Mouse (Mus musculus) kidney, postnatal 25 days (tissue): ENCODE measurements around the gene Dpp6.
A peak's percentile ranks its signal among the peaks of the same experiment; 100 is the strongest.

Experiments used
- DNase-seq, 2 experiments: peaks; one replicate each; pipeline ENCODE4 v3.0.0; 2021; ENCODE audit warnings: mixed read lengths in 2 of 2

Gene Dpp6

DNA sequence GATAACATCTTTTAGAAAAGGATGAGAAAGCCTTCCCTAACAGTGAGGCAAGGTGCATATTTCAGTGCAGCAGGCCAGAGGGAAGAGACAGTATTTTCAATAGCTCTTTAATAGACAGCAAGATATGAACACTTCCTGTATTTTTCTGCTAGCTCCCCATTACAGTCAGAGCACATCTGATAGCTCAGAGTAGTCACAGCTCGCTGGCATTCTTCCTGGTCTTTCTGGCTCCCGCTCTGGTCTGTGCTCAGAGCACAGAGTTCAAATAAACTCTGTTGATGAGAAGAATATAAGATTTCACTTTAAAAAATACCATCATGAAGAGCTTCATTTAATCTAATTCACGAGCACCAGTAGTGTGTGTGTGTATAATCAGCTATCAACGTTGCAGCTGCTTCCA is 249.8 kb downstream of the Dpp6 start:
- no peak for DNase-seq

DNA sequence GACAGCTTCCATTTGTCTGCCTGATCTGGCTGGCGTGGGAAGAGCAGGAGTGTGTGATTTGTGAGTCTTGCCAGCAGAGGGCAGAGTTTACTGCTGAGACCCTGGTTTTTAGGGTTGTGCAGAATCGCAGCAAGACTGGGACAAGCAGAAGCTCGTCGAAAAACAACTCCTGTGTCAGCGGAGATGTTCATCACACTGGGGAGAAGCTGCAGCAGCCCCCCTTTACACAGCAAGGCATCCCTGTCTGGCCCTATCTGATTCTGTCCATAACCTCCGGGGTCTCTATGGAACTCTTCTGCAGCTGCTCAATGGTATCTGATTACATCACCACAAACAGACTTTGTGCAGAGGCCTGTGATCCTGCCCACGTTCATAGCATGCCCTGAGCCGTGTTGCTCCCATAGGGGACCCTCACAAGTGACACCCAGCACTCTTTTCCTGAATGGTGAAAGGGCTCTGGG is 258.2 kb downstream of the Dpp6 start:
- peak; percentile 28 to 39 for DNase-seq

DNA sequence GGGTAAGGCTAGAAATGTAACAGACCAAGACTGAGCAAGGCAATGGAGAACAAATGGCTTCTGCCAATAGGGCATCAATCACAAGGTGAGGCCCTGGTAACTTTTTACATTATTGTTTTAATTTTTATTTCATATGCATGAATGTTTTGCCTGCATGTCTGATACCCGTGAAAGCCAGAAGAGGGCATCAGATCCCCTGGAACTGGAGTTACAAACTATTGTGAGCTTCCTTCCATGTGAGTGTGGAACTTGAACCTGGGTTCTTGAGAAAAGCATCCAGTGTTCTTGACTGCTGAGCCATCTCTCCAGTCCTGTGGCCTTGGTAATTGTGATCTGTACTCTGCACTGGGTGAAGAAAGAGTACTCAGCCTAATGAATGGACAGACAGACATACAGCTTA is 259.0 kb downstream of the Dpp6 start:
- no peak for DNase-seq

DNA sequence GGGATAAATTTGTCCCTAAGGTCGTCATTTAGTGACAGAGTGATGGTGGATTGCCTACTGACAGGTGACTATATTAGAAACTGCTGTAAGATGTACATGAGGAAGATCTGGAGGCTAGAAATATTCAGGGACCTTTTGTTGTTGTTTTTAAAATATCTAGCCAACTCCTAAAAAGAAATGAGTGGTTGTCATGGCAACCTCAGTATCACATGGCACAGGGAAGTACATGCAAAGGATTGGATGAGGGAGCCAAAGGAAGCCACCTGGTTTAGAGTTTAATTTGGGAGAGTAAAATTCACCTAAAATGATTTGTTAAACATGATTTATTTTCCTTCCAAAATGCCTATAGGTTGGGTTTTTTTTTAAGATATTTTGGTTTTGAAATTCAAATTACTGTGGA is 260.8 kb downstream of the Dpp6 start:
- DNase-seq: no peak

DNA sequence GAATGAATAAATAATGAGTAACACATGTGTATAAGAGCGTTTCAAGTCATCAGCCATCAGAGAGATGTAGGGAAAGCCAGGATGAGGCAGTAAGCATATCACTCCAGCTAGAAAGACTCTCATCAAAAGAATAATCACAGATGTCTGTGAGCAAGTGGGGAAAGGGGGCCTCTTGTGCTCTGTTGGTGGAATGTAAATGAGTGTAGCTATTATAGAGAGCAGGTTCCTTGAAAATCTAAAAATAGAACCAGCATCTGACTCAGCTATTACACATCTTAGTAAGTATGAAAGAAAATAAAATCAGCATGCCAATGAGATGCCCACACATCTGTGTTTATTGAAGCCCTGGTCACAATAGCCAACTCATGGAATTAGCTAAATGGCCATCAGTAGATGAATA is 264.3 kb downstream of the Dpp6 start:
- no peak for DNase-seq

DNA sequence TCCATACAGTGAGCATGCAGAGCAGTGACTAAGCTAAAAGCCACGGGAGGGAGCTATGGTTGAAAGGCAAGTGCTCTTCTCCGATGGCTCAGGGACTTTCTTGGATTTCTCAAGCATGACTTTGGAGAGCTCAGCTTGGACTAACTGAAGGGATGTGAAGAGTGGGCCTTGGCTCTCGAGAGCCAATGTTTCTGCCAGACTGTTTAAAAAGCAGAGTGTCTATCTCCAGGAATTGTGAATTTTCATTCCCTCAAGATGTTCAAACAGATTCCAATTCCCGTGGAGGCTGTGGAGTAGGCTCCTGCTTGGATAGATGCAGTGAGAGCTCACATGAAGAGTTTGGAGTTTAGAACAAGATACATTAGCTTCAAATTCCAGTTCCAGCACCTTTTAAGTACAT is 266.8 kb downstream of the Dpp6 start:
- no peak for DNase-seq

DNA sequence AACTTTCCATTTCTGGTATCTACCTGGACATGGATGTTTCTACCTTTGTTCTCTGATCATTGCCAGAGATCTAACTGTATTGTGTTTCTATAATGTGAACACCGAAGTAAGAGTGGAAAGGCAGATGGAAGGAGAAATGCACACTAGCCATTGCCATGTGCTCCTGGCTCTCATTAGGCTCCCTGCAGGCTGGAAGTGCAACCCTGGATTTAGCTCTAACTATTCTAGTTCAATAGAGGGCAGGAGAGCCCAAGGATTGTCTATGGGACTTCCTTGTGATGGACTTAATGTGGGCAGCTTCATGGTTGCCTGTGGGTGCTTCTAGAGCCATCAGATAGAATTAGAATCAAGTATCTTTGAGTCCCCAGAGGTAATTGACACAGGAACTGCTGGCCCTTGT is 291.2 kb downstream of the Dpp6 start:
- no peak for DNase-seq

DNA sequence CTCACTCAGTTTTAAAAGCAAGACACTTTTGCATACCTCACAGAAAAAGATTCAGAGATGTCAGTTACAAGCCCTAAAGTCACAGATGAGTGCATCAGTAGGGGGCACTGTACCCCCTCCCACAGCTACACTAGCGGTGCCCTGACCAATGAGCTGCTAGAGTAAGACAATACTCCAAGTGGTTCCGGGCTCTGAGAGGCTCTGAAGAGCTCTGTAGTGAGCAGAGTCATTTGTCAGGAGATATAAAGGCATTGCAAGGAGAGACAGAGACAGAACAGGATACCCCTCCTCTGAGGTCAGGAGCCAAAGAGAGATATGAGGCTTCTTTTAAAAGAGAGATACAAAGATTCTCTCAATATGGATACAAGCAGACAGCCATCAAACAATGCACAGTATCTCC is 305.5 kb downstream of the Dpp6 start:
- DNase-seq: no peak

DNA sequence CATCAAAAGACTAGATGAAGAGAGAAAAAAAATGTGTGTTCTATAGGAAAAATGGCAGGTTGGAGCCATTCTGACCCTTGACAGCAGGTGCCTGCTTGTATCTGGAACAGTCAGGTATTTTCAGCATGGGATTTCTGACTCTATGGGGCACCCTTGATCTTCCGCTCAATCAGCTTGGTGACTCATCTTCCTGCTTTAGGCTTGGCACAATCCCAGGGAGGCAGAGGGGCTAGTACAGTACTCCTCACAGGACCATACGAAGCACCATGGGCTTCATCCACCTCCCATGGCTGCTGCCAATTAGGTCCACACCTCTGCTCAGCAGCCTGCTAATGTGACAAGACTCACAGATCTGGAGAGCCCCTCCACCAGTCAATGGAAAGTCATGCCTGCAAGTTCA is 305.9 kb downstream of the Dpp6 start:
- no peak for DNase-seq

DNA sequence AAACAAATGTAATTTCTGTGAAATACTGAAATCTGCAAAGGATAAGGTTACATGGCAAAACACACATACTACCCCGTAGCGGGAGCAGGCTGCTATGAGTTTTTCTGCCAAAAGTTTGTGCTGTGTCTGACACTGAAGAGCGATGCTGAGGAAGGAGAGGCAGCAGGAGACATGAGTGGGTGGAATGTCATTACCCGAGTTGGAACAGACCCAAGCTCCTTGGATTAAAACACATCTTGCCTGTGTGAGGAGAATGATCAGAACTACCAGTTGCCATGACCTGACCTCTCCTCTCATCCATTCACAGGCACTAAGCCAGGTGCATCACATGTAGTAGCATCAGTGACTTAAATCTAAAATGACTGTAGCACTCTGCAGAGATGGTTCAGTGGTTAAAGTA is 309.0 kb downstream of the Dpp6 start:
- DNase-seq: no peak

DNA sequence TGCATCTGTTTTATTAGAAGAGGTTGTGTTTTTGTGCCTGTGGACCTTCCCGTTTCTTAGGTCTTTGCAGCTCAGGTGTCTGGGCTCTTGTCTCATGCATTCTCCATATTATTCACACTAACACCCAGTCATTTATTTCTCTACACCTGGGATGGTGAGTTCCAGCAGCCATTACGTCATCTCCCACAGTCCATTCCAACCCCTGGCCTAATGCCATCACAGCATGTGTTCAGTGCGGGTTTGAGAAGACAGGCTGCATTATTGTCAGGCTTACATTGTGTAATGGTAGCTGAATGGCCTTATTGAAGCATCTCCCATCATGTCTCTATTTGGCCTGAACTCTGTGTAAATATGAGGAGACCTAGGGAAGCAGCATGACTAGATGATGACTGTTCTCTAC is 316.2 kb downstream of the Dpp6 start:
- DNase-seq: no peak

DNA sequence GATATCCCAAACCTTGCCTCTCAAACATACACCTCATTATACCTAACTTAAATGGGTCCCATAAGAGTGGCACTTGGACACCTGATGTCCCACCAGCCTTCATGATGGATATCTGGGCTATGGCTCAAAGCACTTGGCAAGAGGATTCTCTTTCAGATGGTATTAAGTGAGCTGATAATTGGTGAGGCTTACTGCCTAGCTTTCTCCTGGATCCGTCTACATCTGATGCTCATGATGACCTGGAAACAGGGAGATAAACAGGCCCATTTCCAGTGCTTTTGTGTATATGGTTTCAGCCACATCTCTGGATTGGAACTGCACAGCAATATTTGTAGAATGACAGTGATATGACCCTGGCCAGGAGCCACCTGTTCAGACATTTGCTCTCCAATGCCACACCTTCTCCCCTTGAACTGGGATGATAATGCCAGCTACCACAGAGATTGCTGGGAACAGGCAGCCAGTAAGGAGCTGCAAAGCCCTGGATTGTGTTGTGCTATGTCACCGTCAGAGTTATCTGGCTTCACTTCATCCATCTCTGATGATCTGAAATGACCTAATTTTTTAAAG is 317.5 kb downstream of the Dpp6 start:
- no peak for DNase-seq

DNA sequence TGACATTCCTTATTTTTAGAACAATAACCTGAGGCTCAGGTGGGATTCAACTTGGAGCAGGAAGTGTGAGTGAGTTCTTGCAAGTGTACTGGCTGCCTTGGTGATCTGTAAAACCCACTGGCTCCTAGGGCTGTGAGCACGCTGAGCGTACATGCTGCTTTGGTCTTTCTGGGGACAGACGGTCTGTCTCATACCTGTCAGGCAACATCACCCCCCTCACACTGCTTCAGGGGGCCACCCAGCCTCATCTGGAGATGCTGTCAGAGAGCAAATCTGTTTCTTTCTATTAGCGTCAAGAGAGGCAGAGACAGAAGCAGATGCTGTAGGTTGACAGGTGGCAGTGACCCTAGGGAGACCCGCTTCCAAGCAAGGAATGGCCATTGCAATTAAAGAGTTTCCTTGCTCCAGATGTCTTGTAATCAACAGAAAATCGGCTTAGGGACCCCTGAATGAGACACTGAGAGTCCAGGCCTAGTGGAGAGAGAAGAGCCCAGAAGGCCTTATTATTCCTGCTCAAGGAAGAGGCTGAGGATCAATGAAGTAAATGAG is 330.5 kb downstream of the Dpp6 start:
- DNase-seq: no peak

DNA sequence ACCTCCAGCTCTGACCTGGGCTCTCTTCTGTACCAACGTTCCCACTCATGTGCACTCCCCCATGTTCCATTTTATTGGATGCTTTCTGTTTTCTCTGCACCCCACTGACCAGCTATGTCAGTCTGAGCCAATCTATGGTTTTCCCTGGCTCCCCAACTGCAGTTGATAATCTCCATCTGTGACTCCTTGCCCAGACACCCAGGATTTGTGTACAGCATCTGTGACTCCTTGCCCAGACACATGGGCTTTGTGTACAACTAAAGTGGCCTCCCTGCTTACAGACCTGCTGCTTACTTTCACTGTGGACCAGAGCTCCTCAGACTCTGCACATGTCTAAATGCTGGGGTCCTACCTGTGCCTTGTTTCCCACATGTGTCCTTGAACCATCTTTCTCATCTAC is 334.0 kb downstream of the Dpp6 start:
- no peak for DNase-seq

DNA sequence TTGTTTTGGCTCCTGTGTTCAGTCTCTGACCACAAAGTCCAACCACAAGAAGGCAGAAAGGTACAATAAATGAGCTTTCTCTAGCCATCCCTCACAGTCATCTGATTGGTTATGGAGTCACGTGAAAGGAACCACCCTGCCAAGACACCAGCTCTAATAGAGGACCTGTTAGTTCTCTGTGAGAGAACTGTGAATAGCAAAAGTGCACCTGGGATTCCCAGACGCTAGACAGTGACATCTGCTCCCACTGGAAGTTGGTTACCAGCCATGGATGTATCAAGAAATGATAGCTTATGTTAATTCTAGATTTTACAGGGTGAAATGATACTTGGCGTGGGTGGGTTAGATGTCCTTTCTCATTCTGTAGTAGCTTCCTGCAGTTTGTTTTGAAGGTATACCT is 338.7 kb downstream of the Dpp6 start:
- no peak for DNase-seq

DNA sequence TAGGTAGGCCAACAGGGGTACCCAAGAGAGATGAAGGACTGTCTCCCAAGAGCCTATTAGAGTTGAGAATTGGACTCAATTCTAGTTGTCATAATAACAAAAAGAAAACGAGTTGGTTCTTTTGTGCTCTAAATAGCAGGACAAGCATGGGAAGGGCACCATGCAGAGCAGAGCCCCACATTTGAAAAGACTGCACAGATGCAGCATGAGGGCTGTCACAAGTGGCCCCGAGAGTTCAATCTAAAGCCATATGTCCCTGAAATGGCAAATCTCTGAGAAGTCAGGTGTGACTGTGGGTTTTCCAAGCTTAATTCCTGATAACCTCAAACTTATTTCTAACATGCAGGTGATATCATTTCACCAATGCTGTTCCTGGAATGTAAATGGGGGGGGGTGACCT is 339.4 kb downstream of the Dpp6 start:
- DNase-seq: no peak

DNA sequence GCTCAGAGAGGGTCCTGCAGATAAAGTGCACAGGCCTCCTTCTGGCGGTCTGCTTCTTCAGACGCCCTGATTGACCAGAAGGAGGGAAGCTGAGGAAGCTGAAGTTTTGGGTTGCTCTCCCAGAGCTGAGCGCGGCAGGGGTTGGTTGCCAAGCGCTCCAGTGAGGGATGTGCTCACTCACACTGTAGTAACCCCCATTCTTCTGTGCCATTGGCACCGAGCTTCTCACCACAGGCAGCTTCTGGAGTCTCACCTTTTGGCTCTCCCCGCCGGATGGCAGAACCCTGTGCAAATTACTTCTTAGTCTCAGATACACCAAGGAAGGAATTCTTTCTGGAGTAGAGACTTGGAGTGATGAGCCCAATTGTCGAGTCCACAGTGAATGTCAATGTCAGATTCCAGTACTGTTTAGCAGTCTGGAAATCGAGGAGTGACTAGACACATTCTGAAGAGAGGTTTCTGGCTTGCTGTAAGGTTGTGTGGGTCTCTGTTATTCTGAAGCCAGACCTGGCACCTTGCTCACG is 344.2 kb downstream of the Dpp6 start:
- DNase-seq: no peak

DNA sequence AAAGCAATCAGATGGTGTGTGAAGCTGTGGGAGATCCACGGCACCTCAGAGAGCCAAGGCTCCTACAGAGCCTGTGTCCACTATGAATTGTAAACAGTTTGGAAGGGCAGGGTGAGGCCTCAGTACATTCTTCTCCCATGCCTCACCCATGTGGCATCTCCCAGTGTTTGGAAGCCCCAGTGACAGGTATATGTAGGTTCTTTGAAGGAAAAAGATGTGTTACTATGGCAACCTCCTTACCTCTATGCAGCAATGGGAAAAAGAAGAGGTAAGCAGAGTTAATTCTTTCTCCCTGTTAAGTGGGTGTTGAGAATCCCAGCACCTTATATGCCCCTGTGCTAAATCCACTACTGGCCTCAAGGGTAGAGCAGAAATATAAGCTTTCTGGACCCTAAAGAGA is 351.5 kb downstream of the Dpp6 start:
- no peak for DNase-seq

DNA sequence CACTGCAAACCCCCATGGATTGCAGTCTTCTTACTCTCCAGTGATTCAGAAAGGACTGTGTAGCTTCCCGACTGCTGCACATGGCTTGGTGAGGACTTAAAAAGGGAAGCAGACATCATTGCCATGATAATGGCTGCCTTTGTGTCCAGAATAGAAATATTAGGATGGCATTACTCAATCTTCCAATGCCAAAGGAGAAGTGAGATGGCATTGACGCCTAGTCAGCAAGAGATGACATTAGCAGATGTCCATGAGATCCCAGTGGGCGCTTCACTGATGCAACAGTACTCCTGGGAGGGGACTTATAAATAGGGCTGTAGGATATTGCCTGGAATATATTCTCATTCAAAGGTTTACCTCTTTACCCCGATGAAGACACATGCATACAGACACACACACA is 368.0 kb downstream of the Dpp6 start:
- DNase-seq: no peak

DNA sequence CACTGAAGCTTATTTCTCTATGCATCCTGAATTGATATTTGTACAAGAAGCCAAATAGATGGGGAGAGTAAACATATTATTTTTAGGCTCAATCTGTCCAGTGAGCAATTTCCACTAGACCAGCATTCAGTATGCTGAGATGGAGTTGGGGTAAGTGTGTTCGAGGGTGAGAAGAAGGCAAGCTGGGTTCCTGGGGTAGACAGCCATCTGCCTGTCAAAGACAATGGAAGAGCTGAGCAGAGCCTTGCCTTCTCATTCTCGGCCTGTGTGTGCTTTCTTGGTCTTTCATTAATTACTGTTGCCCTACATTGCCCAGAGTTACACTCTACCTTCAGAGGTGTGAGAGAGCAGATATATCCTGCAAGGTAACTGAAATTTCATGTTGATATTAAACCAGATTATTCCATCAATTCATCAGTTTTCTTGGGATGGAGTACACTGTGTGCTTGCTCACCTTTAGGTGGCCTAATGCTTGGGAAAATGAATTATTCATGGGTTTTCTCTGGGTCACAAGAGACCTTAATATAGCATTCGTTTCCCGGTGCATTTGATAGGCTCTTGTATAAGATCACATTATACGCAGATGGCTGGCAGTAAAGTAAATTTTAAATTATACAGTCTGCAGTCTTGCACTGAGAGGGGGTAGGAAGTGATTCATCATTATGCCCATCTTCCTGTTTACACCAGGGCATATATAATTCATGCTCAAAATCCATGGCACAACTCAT is 374.4 kb downstream of the Dpp6 start:
- no peak for DNase-seq

DNA sequence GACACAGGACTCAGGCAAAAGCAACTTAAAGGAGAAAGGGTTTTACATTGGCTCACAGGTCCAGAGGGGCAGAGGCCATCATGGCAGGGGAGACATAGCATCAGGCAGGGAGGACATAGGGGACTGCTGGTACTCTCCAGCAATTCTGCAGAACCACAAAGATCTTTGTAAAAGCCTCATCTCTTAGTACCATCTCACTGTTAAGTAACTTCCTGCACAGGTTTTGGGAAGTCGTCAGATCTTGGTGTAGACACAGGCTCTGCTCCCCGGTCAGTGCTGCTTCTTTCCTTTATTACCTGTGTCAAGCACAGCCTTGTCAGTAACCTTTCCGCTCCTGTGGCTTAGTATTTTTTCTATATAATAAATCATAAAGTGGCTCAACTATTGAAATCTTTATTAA is 377.2 kb downstream of the Dpp6 start:
- no peak for DNase-seq

DNA sequence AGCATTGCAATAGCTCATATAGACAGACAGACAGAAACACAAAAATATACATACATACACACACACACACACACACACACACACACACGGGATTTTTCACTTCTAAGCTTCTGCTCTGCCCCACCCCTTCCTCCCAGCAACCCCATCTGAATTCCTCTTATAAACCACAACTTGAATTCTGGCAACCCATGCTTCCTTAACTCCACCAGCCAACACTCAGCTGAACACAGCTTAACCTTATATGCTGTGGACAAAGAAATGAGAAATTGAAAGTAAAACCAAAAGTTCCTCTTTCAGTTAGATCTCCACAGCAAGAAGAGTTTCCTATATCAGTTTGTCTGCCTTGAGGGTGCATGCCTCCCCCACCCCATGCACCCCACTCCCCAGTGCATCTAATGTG is 378.0 kb downstream of the Dpp6 start:
- DNase-seq: no peak

DNA sequence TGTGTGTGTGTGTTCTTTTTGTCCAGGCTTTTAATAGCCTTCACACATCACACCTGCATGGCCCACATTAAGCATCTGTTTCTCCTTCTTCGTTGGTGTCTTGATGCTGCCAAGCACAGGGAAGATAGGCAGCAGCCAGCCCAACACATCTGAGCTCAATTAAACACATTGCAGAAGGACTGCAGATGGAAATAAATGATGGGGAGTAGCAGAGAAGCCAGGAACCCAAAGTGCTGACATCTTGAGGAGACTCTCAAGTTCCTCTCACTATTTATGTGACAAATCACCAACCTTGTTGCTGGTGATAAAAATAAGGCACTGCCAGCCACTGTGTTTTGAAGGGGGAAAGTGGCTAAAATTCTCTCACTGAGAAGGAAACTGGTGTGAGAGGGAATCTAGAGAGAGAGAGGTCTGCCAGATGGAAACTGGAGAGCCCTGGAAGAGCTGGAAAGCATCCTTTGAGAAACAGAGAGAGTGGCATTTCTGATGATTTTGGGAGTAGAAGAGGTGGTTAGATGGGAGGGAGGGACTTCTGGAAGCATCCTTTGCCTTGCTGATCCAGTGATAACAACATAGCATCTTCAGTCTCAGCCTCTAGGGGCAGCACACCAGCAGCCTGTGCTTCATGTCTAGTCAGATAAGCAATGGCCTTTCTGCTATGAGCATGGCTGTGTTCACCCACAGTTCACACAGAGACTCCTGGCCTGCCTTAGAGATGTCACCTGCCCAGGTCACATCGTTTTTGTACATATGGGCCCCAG is 383.8 kb downstream of the Dpp6 start:
- no peak for DNase-seq

DNA sequence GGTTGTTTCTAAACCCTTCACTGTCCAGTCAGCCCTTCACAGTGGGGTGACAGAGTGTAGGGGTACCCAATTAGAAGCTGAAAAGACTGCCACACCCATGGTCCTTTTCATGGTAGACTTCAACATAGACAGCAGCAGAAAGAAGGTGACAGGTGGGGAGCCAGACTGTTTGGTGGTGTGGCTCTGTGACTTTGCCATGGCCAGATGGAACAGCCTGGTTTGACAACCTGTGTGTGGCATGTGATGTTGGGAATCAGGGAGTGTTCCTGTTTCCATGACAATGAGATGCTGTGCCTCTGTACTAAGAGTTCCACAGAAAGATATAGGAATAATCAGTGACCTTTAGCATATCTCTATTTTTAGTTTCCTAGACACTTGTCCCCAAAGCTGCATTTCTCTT is 386.1 kb downstream of the Dpp6 start:
- no peak for DNase-seq
